Mouse (Mus musculus) embryonic facial prominence, embryonic 12.5 days (tissue): ENCODE data around the gene Camk2g. TPM values are rescaled to one million over a fixed set of nuclear protein-coding genes. Genes with fewer than 3 reads are reported as not detected.

Source experiments
- ATAC-seq: fragments of 200-750 bp; cut with Nextera tagmentation; 2 replicates; pipeline ENCODE4 v1.8.0; 2017; ENCODE audit not compliant: insufficient number of reproducible peaks, insufficient read depth, low FRiP score, low TSS enrichment
- H3K27ac ChIP-seq: fragments of 300-500 bp; sonication (generic); 2 replicates; pipeline ENCODE4 v1.5.1; 2016; ENCODE audit warnings: mild to moderate bottlenecking
- H3K27me3 ChIP-seq: fragments of 300-500 bp; sonication (generic); 2 replicates; pipeline ENCODE4 v1.6.1; 2016; ENCODE audit warnings: mild to moderate bottlenecking, moderate library complexity
- H3K36me3 ChIP-seq: fragments of 300-500 bp; sonication (generic); 2 replicates; pipeline ENCODE4 v1.6.1; 2016; ENCODE audit warnings: mild to moderate bottlenecking
- H3K4me1 ChIP-seq: fragments of 300-500 bp; sonication (generic); 2 replicates; pipeline ENCODE4 v1.6.1; 2016
- H3K4me2 ChIP-seq: fragments of 300-500 bp; sonication (generic); replicated peaks from 2 replicates; pipeline ENCODE4 v1.6.1; 2016; ENCODE audit warnings: mild to moderate bottlenecking, moderate library complexity
- H3K4me3 ChIP-seq: fragments of 300-500 bp; sonication (generic); 2 replicates; pipeline ENCODE4 v1.5.1; 2016; ENCODE audit warnings: mild to moderate bottlenecking
- H3K9ac ChIP-seq: fragments of 300-500 bp; sonication (generic); 2 replicates; pipeline ENCODE4 v1.6.1; 2016; ENCODE audit warnings: mild to moderate bottlenecking, moderate library complexity
- H3K9me3 ChIP-seq: fragments of 300-500 bp; sonication (generic); 2 replicates; pipeline ENCODE4 v1.6.1; 2016; ENCODE audit warnings: mild to moderate bottlenecking, moderate library complexity
- WGBS: fragments of 180-500 bp; shearing (Covaris S2); methylation state at CpG from one replicate; pipeline ENCODE4 v1.1.7; 2016; 5-methylcytosine and 5-hydroxymethylcytosine counted together
- microRNA-seq: library from miRNA; unstranded; fragments of <30 nt; microRNA quantifications from one replicate; pipeline ENCODE4, GENCODE M21; 2017
- polyA plus RNA-seq: library from polyadenylated mRNA; unstranded; fragments of >200 nt; fragmentation: Nextera tagmentation; extraction: Ambion mirVana; gene quantifications from 2 replicates; pipeline ENCODE4 v1.2.1, GENCODE M21; 2016

Gene Camk2g
- polyA plus RNA-seq, 1 experiment from 2014 or later = 68.7 TPM

DNA sequence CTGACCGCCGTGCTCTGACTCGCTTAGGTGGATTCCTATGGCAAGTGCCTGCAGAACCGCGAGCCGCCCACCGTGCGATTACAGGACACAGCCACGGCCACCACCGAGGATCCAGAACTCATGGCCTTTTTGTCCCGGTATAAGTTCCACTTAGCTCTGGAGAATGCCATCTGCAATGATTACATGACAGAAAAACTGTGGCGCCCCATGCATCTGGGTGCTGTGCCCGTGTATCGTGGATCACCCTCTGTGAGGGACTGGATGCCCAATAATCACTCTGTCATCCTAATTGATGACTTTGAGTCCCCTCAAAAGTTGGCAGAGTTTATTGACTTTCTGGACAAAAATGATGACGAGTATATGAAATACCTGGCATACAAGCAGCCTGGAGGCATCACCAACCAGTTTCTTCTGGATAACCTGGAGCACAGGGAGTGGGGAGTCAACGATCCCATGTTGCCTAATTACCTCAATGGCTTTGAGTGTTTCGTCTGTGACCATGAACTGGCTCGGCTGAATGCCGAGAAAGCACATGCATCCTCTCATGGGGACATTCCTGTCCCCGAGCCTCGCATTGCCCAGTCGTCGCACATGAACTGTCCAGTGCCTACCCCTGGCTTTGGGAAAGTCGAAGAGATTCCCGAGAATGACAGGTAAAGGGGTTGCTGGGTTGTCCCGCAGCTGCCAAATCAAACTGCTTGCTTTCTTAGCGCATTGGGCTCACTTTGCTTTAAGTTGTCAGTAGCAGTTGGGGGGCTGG, 97.9 kb downstream of the Camk2g start:
- Histone ChIP-seq H3K4me3 (peak overlapping the region; percentile 86), H3K27ac (peak overlapping the region; percentile 98), H3K4me1 (peaks cover 27% of the 10 kb centered on the region), H3K4me2 (peak overlapping the region; percentile 85), H3K36me3 (peaks cover 34% of the 10 kb centered on the region), H3K9me3 (no peaks in the 10 kb centered on the region), H3K27me3 (no peaks in the 10 kb centered on the region), H3K9ac (peak overlapping the region; percentile 80)
- 12% methylated on average over 27 of the region's 27 CpGs for WGBS
- ATAC-seq = no peak

GRCm38 (mm10) chr14:20694884-20695760, 98.8 kb downstream of the Camk2g start, which contains the start of gene Fut11:
Gene Fut11 (plus strand): TSS chr14:20694968.
- H3K27me3 ChIP-seq = no peaks in the 10 kb centered on the region
- H3K9me3 ChIP-seq = no peaks in the 10 kb centered on the region
- under 1% methylated on average over 111 of the region's 111 CpGs for WGBS
- H3K9ac ChIP-seq = peak within 1 kb of the TSS; percentile 80
- H3K27ac ChIP-seq = peak within 1 kb of the TSS; percentile 98
- peaks cover 27% of the 10 kb centered on the region for H3K4me1 ChIP-seq
- H3K4me2 ChIP-seq = peak within 1 kb of the TSS; percentile 85
- H3K4me3 ChIP-seq = peak within 1 kb of the TSS; percentile 86
- peak; percentile 92 for ATAC-seq
- H3K36me3 ChIP-seq = peaks cover 42% of the 10 kb centered on the region

GRCm38 (mm10) chr14:20694185-20694883, 99.6 kb downstream of the Camk2g start:
- peak; percentile 4; the same call in 1 of the 2 replicates for ATAC-seq
- WGBS = 52% methylated on average over 13 of the region's 13 CpGs
- no peaks in the 10 kb centered on the region for H3K27me3 ChIP-seq
- peaks cover 50% of the 10 kb centered on the region for H3K36me3 ChIP-seq
- H3K4me2 ChIP-seq = peak overlapping the region; percentile 85
- no peaks in the 10 kb centered on the region for H3K9me3 ChIP-seq
- peak overlapping the region; percentile 86 for H3K4me3 ChIP-seq
- H3K9ac ChIP-seq = peak overlapping the region; percentile 80
- peak overlapping the region; percentile 98 for H3K27ac ChIP-seq
- H3K4me1 ChIP-seq = peaks cover 27% of the 10 kb centered on the region

DNA sequence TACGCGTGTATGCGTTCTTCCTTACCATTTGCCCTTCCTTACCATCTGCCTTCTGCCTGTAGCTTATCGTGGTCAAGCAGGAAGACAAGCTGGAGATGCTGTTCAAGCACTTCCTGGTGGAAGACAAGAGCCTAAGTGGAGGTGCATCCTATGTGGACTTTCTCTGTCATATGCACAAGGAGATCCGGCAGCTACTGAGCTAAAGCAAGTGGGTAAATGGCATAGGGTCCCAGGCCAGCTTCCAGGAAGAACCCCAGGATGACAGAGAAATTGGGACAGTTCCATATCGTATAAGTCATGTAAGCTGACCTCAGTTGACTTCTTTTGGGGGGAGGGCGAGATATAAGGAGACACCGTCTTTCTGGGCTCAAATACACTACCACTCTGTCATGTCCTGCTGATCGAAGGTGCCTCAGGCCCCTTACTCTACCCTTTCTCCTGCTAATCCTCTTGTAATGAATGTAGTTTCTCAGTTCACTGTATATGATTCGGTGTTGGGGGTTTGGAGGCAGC, 100.2 kb downstream of the Camk2g start:
- WGBS = 91% methylated on average over 10 of the region's 10 CpGs
- H3K4me1 ChIP-seq = peaks cover 27% of the 10 kb centered on the region
- no peak for ATAC-seq
- H3K36me3 ChIP-seq = peaks cover 57% of the 10 kb centered on the region
- H3K27ac ChIP-seq = no peak overlapping the region
- H3K27me3 ChIP-seq = no peaks in the 10 kb centered on the region
- H3K4me3 ChIP-seq = no peak overlapping the region; the same call in 1 of the 2 replicates
- no peak overlapping the region for H3K9ac ChIP-seq
- no peak overlapping the region for H3K4me2 ChIP-seq
- no peaks in the 10 kb centered on the region for H3K9me3 ChIP-seq

DNA sequence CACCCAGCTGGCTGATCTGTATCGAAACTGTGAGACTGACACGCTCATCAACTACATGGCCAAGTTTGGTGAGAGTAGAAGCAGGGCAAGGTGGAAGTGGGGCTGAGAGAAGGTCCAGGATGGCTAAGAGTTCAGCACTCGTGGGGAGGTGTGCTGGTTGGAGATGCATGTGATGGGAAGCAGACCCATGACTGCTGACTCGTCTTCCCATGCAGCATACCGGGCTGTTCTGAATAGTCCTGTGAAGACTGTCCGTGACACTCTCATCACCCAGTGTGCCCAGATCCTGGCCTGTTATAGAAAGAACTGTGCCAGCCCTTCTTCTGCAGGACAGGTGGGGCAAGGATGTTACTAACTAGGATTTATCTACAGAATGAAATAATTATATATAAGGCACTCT, 102.1 kb downstream of the Camk2g start:
- ATAC-seq = no peak
- 93% methylated on average over 6 of the region's 6 CpGs for WGBS
- Histone ChIP-seq H3K36me3 (peaks cover 75% of the 10 kb centered on the region), H3K4me2 (no peak overlapping the region), H3K9me3 (no peaks in the 10 kb centered on the region), H3K27me3 (no peaks in the 10 kb centered on the region), H3K9ac (no peak overlapping the region), H3K4me3 (no peak overlapping the region), H3K4me1 (peaks cover 17% of the 10 kb centered on the region), H3K27ac (no peak overlapping the region)

DNA sequence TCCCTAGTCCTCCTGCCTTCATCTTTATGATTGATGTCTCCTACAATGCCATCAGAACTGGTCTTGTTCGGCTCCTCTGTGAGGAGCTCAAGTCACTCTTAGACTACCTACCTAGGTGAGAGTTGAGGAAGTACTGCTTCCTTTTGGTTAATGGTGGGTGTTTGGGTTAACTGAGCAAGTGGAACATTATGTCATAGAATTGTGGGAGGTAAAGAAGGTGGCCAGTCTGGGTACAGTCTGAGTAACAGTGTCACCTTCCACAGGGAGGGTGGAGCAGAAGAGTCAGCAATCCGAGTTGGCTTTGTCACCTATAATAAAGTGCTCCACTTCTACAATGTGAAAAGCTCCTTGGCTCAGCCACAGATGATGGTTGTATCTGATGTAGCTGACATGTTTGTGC, 104.9 kb downstream of the Camk2g start:
- Histone ChIP-seq H3K36me3 (peaks cover 99% of the 10 kb centered on the region), H3K9me3 (no peaks in the 10 kb centered on the region), H3K4me3 (no peak overlapping the region), H3K4me1 (no peaks in the 10 kb centered on the region), H3K9ac (no peak overlapping the region), H3K4me2 (no peak overlapping the region), H3K27ac (no peak overlapping the region), H3K27me3 (no peaks in the 10 kb centered on the region)
- WGBS = 89% methylated on average over 2 of the region's 2 CpGs
- no peak for ATAC-seq

GRCm38 (mm10) chr14:20686576-20686975, 107.3 kb downstream of the Camk2g start:
- Histone ChIP-seq H3K9me3 (no peaks in the 10 kb centered on the region), H3K4me1 (no peaks in the 10 kb centered on the region), H3K36me3 (peaks cover 99% of the 10 kb centered on the region), H3K9ac (no peak overlapping the region), H3K4me3 (no peak overlapping the region), H3K4me2 (no peak overlapping the region), H3K27ac (no peak overlapping the region), H3K27me3 (no peaks in the 10 kb centered on the region)
- ATAC-seq = no peak
- WGBS = 93% methylated on average over 3 of the region's 3 CpGs

Small RNA genes within 50 kb of the gene (microRNA-seq; reads per million reads assigned to microRNA genes)
- gene Mir6946 = 1.6 reads per million

Other genes with a start within 250 kb of the Camk2g start
- gene Ppp3cb, start 247.5 kb downstream of the Camk2g start, polyA plus RNA-seq = 59.5 and 62.4 TPM in 2 replicates
- 10.6 and 11.1 TPM in 2 replicates for gene Usp54, start 153.0 kb downstream of the Camk2g start, polyA plus RNA-seq
- 0.45 and 0.63 TPM in 2 replicates for gene Myoz1, start 137.5 kb downstream of the Camk2g start, polyA plus RNA-seq
- 6.7 and 8.6 TPM in 2 replicates for gene Synpo2l, start 125.7 kb downstream of the Camk2g start, polyA plus RNA-seq
- gene Sec24c, start 119.8 kb downstream of the Camk2g start, polyA plus RNA-seq = 97.3 and 100 TPM in 2 replicates
- 27.4 and 29.3 TPM in 2 replicates for gene Fut11, start 99.1 kb downstream of the Camk2g start, polyA plus RNA-seq
- 233 and 238 TPM in 2 replicates for gene Chchd1, start 91.1 kb downstream of the Camk2g start, polyA plus RNA-seq
- gene Zswim8, start 86.5 kb downstream of the Camk2g start, polyA plus RNA-seq = 45.8 and 49.1 TPM in 2 replicates
- 34.7 and 35.1 TPM in 2 replicates for gene Ndst2, start 59.5 kb downstream of the Camk2g start, polyA plus RNA-seq
- gene Plau, start 42.6 kb upstream of the Camk2g start, polyA plus RNA-seq = 0.99 and 1.2 TPM in 2 replicates
- 45.3 and 49.9 TPM in 2 replicates for gene Vcl, start 135.3 kb upstream of the Camk2g start, polyA plus RNA-seq